Mouse (Mus musculus) lung, postnatal 36 days (tissue): ENCODE data around the gene Zfp273.
"Not testable (repeated sequence)": the region's sequence is repeated elsewhere in the genome, so short reads cannot be mapped to it uniquely, and the experiment has no call there.

Source experiments
- DNase-seq: peaks from one replicate; pipeline ENCODE4 v3.0.0; 2022; ENCODE audit warnings: mixed read lengths

Zfp273 gene

GRCm38 (mm10) chr13:67876049-67876698 lies 62.6 kb downstream of the Zfp273 start:
- not testable (repeated sequence) for DNase-seq
